Mouse (Mus musculus) ES-E14 (cell line): ENCODE measurements at regions not wholly inside any gene's neighbourhood (a gene's known extent, or its start where the extent isn't known, plus 50 kb on each side); places are given as distances from the start of the nearest gene placed in this dataset.

Experiments used
- HCFC1 ChIP-seq: IDR thresholded peaks from 2 replicates; pipeline ENCODE4 v1.6.1; 2012; ENCODE audit warnings: low read length, inconsistent platforms, borderline replicate concordance; ENCODE audit not compliant: insufficient read depth
- MAFK ChIP-seq: IDR thresholded peaks from 2 replicates; pipeline ENCODE4 v1.6.1; 2014; ENCODE audit warnings: mild to moderate bottlenecking, low read depth, low read length, inconsistent platforms; ENCODE audit not compliant: insufficient read depth
- ZNF384 ChIP-seq: IDR thresholded peaks from 2 replicates; pipeline ENCODE4 v1.6.1; 2012; ENCODE audit warnings: low read depth, low read length, inconsistent platforms

DNA sequence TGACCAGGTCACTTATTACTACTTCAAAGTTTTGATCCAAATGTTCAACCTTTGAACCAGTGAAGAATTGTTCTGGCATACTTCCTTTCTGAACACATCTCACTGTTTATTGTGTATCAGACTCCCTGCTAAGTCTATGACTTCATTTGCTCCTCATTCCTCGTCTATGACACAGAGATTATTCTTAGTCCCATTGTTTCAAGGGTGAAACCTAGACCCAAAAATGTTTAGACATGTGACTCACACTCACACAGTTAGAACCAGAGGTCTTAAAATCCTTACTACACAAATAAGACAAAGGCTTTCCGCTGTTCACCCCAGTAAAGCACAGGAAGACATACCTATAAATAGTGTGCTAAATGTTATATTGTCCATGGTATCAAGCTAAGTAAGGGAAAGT lies 829.0 kb upstream of the Car8 start:
- TF ChIP-seq ZNF384, result no peak
- no peak for TF ChIP-seq MAFK
- no peak for TF ChIP-seq HCFC1
